Mouse (Mus musculus): ENCODE measurements at regions not wholly inside any gene's neighbourhood (a gene's known extent, or its start where the extent isn't known, plus 50 kb on each side); places are given as distances from the start of the nearest gene placed in this dataset.

DNA sequence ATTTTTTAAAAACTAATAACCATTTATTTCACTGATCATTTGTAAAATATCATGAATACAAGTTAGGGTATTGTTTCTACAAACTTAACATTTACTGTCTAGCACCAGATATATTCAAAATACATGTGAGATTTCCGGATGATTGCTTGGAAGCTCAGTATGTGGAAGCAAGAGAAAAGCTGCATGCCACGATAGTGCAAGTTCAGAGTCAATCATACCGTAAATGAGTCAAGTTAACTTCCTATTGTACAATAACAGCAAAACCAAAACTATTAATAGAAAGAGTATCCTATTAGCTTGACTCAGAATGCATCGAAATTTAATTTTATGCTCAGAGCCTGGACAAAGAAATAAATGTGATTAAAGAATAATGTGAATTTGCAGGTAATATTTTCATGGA lies 1284.6 kb upstream of the Cited2 start:
- TF ChIP-seq NANOG (IDR thresholded peaks at IDR 0.05; ENCODE audit: borderline replicate concordance, low read length): no peak
- TF ChIP-seq POU5F1 (IDR thresholded peaks at IDR 0.05; ENCODE audit: borderline replicate concordance, low read length): no peak
- no peak for TF ChIP-seq CTCF (conservative IDR thresholded peaks at IDR 0.05; ENCODE audit: low read length)
- Histone ChIP-seq H3K4me3 (replicated peaks; ENCODE audit: low read length) (no peak overlapping the region), H3K4me1 (replicated peaks; ENCODE audit: low read depth, low read length) (no peaks in the 10 kb centered on the region), H3K36me3 (ENCODE audit: insufficient read depth, low read length) (no peaks in the 10 kb centered on the region), H3K9me3 (ENCODE audit: low read length) (no peaks in the 10 kb centered on the region; the same call in 1 of the 2 replicates), H3K27me3 (ENCODE audit: insufficient read depth, low read length) (no peaks in the 10 kb centered on the region)

DNA sequence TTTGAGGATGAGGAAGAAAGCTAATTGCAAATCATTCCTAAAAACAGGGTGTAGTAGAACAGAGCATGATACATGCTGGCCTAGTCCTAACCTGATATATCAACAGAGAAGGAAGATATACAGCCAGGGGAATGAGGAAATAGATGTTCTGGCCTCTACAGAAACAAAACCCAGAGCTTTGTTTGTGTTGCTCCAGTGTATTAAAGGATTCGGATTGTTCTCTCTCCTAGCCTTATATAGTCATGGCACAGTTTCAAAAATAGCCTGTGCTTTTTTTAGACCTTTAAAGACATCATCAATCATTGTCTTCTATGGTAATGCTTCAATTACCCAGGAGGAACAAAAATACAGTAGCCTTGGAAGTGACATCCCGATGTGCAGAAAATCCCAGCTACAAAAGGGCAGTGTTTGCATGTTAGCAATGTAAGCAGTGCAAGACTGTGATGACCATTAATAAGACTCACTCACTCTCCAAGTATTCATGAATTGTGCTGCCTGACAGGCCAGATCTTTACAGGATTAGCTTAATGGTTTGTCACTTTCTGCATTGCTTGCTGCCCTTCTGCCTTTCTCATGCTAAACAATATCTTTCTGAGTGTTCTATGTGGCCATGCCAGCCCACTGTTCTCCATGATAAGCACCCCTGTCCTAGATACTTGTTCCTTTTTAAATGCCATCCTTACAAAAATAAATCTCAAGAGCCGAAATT lies 1281.9 kb upstream of the Cited2 start:
- Histone ChIP-seq H3K9me3 (ENCODE audit: low read length) (no peaks in the 10 kb centered on the region; the same call in 1 of the 2 replicates), H3K36me3 (ENCODE audit: insufficient read depth, low read length) (no peaks in the 10 kb centered on the region), H3K27me3 (ENCODE audit: insufficient read depth, low read length) (no peaks in the 10 kb centered on the region), H3K4me3 (replicated peaks; ENCODE audit: low read length) (no peak overlapping the region), H3K4me1 (replicated peaks; ENCODE audit: low read depth, low read length) (no peaks in the 10 kb centered on the region)
- no peak for TF ChIP-seq NANOG (IDR thresholded peaks at IDR 0.05; ENCODE audit: borderline replicate concordance, low read length)
- no peak for TF ChIP-seq CTCF (conservative IDR thresholded peaks at IDR 0.05; ENCODE audit: low read length)
- no peak for TF ChIP-seq POU5F1 (IDR thresholded peaks at IDR 0.05; ENCODE audit: borderline replicate concordance, low read length)

- H3K4me1 ChIP-seq (replicated peaks; ENCODE audit: low read depth, low read length): no peaks in the 10 kb centered on the region
- no peak overlapping the region for H3K4me3 ChIP-seq (replicated peaks; ENCODE audit: low read length)
- TF ChIP-seq CTCF (conservative IDR thresholded peaks at IDR 0.05; ENCODE audit: low read length) (no peak), NANOG (IDR thresholded peaks at IDR 0.05; ENCODE audit: borderline replicate concordance, low read length) (no peak), POU5F1 (IDR thresholded peaks at IDR 0.05; ENCODE audit: borderline replicate concordance, low read length) (no peak)
- H3K27me3 ChIP-seq (ENCODE audit: insufficient read depth, low read length): no peaks in the 10 kb centered on the region
- no peaks in the 10 kb centered on the region; the same call in 1 of the 2 replicates for H3K9me3 ChIP-seq (ENCODE audit: low read length)
- H3K36me3 ChIP-seq (ENCODE audit: insufficient read depth, low read length): no peaks in the 10 kb centered on the region
Observed at GRCm38 (mm10) chr10:16441661-16442072, 1281.4 kb upstream of the Cited2 start.

DNA sequence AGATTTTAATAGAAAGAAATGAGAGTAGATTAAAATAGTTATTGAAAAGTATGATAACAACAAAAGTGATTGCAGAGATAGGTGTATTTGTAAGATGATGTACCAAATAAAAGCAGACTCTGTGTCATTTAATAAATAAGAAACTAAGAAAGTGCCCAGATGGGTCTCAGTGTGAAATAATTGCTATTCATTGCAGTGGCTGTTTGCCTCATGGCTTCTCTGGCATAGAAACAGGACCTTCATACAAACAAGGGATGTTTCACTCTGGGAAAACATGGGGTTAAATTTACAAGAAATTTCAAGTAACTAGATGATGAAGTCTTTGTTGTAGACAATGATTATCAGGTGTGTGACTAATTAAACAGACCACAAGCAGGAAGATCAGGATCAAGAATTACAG lies 1279.1 kb upstream of the Cited2 start:
- Histone ChIP-seq H3K4me1 (replicated peaks; ENCODE audit: low read depth, low read length) (no peaks in the 10 kb centered on the region), H3K9me3 (ENCODE audit: low read length) (no peaks in the 10 kb centered on the region), H3K27me3 (ENCODE audit: insufficient read depth, low read length) (no peaks in the 10 kb centered on the region), H3K36me3 (ENCODE audit: insufficient read depth, low read length) (no peaks in the 10 kb centered on the region), H3K4me3 (replicated peaks; ENCODE audit: low read length) (no peak overlapping the region)
- TF ChIP-seq POU5F1 (IDR thresholded peaks at IDR 0.05; ENCODE audit: borderline replicate concordance, low read length) (no peak), CTCF (conservative IDR thresholded peaks at IDR 0.05; ENCODE audit: low read length) (no peak), NANOG (IDR thresholded peaks at IDR 0.05; ENCODE audit: borderline replicate concordance, low read length) (no peak)

GRCm38 (mm10) chr10:16467935-16468334 lies 1255.1 kb upstream of the Cited2 start:
- no peak for TF ChIP-seq NANOG (IDR thresholded peaks at IDR 0.05; ENCODE audit: borderline replicate concordance, low read length)
- no peak for TF ChIP-seq CTCF (conservative IDR thresholded peaks at IDR 0.05; ENCODE audit: low read length)
- no peak for TF ChIP-seq POU5F1 (IDR thresholded peaks at IDR 0.05; ENCODE audit: borderline replicate concordance, low read length)
- no peaks in the 10 kb centered on the region for H3K4me1 ChIP-seq (replicated peaks; ENCODE audit: low read depth, low read length)
- no peaks in the 10 kb centered on the region for H3K27me3 ChIP-seq (ENCODE audit: insufficient read depth, low read length)
- no peak overlapping the region for H3K4me3 ChIP-seq (replicated peaks; ENCODE audit: low read length)
- no peaks in the 10 kb centered on the region for H3K36me3 ChIP-seq (ENCODE audit: insufficient read depth, low read length)
- H3K9me3 ChIP-seq (ENCODE audit: low read length): no peaks in the 10 kb centered on the region

GRCm38 (mm10) chr10:16469711-16470110 lies 1253.3 kb upstream of the Cited2 start:
- Histone ChIP-seq H3K27me3 (ENCODE audit: insufficient read depth, low read length) (no peaks in the 10 kb centered on the region), H3K4me1 (replicated peaks; ENCODE audit: low read depth, low read length) (no peaks in the 10 kb centered on the region), H3K9me3 (ENCODE audit: low read length) (no peaks in the 10 kb centered on the region), H3K4me3 (replicated peaks; ENCODE audit: low read length) (no peak overlapping the region), H3K36me3 (ENCODE audit: insufficient read depth, low read length) (no peaks in the 10 kb centered on the region)
- TF ChIP-seq CTCF (conservative IDR thresholded peaks at IDR 0.05; ENCODE audit: low read length) (no peak), NANOG (IDR thresholded peaks at IDR 0.05; ENCODE audit: borderline replicate concordance, low read length) (no peak), POU5F1 (IDR thresholded peaks at IDR 0.05; ENCODE audit: borderline replicate concordance, low read length) (no peak)

DNA sequence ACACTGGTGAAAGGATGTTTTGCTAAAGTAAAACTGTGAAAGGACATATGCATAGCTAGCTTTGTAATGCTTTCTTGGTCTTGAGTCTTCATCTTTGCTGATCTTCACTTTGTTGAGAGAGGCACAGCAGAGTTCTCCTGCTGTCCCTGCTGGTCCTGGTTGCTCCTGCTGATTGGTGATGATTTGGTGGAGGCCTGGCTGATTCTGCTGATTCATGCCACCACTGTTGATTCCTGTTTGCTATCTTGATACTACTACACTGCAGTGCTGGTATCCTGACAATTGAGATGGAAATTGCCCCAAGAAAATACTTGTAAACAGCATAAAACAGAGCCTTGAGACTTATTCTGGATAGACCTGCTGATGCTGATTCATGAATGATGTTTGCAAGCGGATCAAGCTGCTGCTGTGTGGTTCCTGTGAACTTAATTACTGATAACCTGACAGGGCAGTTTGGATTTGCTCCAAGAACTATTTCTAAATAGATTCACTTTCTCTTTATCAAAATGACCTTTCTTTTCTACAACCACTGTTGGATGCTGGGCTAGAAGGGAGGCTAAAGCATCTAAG lies 1249.0 kb upstream of the Cited2 start:
- no peaks in the 10 kb centered on the region for H3K36me3 ChIP-seq (ENCODE audit: insufficient read depth, low read length)
- H3K27me3 ChIP-seq (ENCODE audit: insufficient read depth, low read length): no peaks in the 10 kb centered on the region
- H3K4me3 ChIP-seq (replicated peaks; ENCODE audit: low read length): no peak overlapping the region
- no peaks in the 10 kb centered on the region for H3K9me3 ChIP-seq (ENCODE audit: low read length)
- TF ChIP-seq POU5F1 (IDR thresholded peaks at IDR 0.05; ENCODE audit: borderline replicate concordance, low read length): no peak
- no peak for TF ChIP-seq NANOG (IDR thresholded peaks at IDR 0.05; ENCODE audit: borderline replicate concordance, low read length)
- TF ChIP-seq CTCF (conservative IDR thresholded peaks at IDR 0.05; ENCODE audit: low read length): no peak
- no peaks in the 10 kb centered on the region for H3K4me1 ChIP-seq (replicated peaks; ENCODE audit: low read depth, low read length)

DNA sequence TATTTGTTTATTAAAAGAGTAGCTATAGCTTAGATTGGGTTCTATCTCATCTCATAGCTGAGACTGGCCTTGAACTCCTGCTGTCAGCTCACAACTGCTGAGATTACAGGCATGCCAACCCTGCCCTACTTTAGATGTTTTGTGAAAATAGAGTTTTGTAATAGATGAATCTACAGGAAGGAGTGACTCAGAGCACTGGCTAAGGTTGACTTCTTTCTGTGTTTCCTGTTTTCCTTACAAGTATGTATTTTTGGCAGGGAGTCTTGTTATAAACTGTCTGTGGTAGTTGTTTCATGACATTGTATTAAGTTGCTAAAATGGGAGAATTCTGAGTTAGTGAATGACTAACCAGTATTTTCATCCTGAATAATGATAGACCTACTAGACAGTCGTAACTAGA lies 1224.4 kb upstream of the Cited2 start:
- Histone ChIP-seq H3K9me3 (ENCODE audit: low read length) (peaks cover 11% of the 10 kb centered on the region; the same call in 1 of the 2 replicates), H3K36me3 (ENCODE audit: insufficient read depth, low read length) (no peaks in the 10 kb centered on the region), H3K27me3 (ENCODE audit: insufficient read depth, low read length) (no peaks in the 10 kb centered on the region), H3K4me3 (replicated peaks; ENCODE audit: low read length) (no peak overlapping the region), H3K4me1 (replicated peaks; ENCODE audit: low read depth, low read length) (no peaks in the 10 kb centered on the region)
- no peak for TF ChIP-seq CTCF (conservative IDR thresholded peaks at IDR 0.05; ENCODE audit: low read length)
- no peak for TF ChIP-seq NANOG (IDR thresholded peaks at IDR 0.05; ENCODE audit: borderline replicate concordance, low read length)
- TF ChIP-seq POU5F1 (IDR thresholded peaks at IDR 0.05; ENCODE audit: borderline replicate concordance, low read length): no peak
